Mouse (Mus musculus) T-helper 1 cell (primary cell): ENCODE data around the gene Trabd2b.

ENCODE experiments used
- in situ Hi-C: fragments of 300-600 bp; cut with MboI, MseI; formaldehyde crosslinking; loops from one replicate; pipeline ENCODE4 v1.15.1; 2025; ENCODE audit warnings: high pct_unique_total_duplicates

The Trabd2b gene

DNA sequence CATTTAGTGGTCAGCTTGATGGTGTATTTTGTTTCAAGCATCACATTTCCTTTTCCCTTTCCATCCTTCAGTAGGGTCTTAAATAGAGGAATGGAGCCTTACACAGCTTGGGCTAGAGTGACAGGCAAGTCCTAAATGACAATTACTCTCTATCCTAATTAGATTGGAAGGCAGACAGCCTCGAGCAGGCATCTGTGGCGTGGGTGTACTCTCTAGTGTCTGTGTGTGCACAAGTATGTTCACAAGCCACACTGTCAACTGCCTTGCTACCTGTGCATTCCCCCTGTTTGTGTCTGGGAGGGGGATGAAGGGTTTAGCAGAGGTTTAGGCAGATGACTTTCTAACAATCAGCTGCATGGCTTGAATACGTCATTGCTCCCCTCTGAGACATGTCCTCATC, 6.7 kb upstream of the Trabd2b start:
- in situ Hi-C loops = no loop called here

DNA sequence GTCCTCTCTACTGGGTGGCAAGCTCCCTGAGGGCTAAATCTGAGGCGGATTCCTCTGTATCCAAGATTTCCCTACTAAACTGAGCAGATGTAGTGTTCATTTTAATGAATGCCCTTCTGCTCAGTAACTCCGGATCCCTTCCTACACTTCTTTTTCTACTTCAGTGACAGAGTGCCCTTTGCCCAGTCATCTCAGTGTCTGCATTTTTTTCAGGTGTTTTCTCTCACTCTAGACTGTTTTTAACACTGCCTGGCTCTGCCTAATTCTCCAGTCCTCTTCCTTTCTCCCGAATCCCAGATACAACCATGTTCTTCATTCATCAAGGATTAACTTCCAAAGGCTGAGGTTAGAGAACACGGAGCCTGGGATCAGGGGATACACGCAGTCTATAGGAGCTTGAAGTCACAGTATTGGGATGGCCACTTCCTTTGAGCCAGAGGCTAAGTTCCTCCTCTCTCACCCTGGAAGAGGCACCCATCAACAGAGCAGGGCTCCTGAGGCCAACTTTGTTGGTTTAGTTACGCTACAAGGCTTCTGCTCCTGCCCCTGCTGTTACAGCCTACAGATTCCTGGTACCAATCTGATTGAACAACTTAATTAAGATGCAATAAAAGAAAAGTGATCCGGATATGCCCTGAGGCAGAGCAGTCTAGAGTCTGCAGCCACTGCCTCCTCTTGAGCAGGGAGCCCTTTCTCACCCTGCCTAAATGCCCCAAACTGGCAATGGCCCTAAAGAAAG, 4.4 kb upstream of the Trabd2b start:
- in situ Hi-C loops = no loop called here

DNA sequence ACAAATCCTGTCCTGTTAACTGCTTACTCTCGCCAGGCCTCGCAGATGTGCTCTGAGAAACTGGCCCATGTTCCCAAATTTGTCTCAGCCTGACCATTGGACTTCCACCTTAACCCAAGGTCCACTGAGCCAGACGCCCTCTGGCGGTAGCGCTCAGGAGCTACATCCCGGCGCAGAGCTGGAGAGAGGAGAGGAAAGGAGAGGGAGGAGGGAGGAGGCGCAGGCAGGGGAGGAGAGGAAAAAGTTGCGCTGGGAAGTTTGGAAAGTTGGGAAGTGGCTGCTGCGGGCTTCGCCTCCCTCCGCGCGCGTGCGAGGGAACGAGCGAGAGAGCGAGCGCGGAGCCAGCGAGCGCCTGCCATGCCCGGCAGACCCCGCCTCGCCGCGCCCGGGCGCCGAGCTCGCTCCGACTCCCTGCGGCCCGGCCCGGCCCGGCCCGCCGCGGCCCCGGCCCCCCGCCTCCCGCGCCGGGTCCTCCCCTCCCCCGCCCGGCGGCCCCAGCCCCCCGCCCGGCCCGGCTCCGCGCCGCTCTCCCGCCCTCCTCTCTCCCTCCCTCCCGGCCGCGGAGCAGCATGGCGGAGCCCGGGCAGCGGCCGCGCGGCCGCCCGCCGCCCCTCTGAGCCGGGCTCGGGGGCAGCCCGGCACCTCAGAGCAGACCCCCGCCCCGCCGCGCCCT, 706 bp upstream of the Trabd2b start:
- in situ Hi-C loops = no loop called here

- in situ Hi-C loops = no loop called here
Measured at GRCm38 (mm10) chr4:114407516-114407915, 992 bp downstream of the Trabd2b start.

DNA sequence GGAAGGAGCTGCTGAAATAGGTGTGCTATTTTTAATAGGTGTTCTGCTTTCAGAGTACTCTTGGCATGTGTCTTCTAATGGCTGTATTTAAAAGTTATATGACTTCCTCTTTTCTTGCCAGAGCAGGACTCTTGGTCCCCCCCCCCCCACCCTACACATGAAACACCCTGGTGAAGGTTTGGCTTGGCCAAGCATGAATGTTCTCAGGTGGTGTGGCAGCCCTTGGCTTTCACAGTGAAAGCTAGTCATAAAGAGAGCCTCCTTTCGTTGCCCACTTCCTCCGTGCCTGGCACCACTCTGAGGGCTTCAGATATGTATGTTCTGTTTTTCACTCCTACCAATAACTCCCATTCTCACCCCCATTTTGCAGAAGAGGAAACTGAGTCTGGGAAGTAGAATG, 1.8 kb downstream of the Trabd2b start:
- in situ Hi-C loops = no loop called here

GRCm38 (mm10) chr4:114408890-114409480, 2.5 kb downstream of the Trabd2b start:
- in situ Hi-C loops = no loop called here

GRCm38 (mm10) chr4:114409511-114409910, 3.0 kb downstream of the Trabd2b start:
- in situ Hi-C loops = no loop called here

- in situ Hi-C loops = no loop called here
Measured at GRCm38 (mm10) chr4:114410026-114410425, 3.5 kb downstream of the Trabd2b start.

- in situ Hi-C loops = no loop called here
Measured at GRCm38 (mm10) chr4:114410443-114410842, 3.9 kb downstream of the Trabd2b start.

DNA sequence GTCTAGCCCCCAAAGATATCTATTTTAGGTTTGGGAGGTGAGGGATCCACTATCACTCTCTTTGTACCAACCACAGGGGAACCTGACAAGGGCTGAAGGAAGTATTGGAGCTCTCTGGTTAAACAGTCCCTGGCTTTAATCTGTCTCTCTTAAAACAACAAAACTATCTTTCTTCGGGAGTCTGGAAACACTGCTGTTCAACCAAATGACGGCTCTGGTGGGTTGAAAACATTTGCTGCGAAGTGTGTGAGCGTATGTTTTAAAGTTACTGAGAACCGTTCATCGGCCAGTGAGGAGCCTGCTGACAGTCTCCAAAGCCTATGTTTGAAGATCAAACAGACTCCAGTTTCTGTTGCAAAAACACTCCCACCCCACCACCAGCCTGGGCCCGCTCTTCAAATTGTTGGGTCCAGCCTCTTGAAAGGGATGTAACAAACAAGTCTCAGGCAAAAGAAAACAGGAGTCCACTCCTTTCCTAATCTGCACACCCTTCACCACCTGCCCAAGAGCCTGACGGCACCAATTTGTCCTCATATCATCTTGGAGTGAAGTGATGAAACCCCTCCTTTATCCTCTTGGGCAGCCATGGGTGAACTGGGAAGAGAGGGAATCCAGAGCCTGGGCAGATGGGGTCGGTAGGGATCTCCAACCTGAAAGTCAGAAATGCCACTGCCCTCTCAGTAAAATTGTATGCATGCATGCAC, 4.6 kb downstream of the Trabd2b start:
- in situ Hi-C loops = no loop called here

GRCm38 (mm10) chr4:114411846-114412390, 5.4 kb downstream of the Trabd2b start:
- in situ Hi-C loops = no loop called here

- in situ Hi-C loops = no loop called here
Measured at GRCm38 (mm10) chr4:114415925-114416645, 9.6 kb downstream of the Trabd2b start.

- in situ Hi-C loops = no loop called here
Measured at GRCm38 (mm10) chr4:114420154-114420553, 13.6 kb downstream of the Trabd2b start.

DNA sequence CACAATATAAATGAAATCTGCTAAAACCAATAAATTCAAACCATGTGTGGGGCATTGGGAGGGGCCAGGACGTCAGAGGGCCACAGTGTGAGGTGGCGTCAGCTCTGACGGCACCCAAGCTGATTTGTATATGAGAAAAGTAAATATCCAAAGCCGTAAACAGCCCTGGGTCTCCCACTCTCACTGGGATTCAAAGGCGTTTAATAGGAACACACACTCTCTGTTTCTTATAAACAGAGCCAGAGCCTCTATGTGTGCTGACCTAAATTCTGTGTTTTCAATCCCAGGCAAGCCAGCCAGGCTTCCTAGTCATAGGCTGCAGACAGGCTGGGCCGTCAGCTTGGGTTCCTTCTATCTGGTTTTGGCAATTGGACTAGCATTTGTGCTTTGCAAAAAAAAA, 16.6 kb downstream of the Trabd2b start:
- in situ Hi-C loops = no loop called here

- in situ Hi-C loops = no loop called here
Measured at GRCm38 (mm10) chr4:114425808-114426207, 19.3 kb downstream of the Trabd2b start.

DNA sequence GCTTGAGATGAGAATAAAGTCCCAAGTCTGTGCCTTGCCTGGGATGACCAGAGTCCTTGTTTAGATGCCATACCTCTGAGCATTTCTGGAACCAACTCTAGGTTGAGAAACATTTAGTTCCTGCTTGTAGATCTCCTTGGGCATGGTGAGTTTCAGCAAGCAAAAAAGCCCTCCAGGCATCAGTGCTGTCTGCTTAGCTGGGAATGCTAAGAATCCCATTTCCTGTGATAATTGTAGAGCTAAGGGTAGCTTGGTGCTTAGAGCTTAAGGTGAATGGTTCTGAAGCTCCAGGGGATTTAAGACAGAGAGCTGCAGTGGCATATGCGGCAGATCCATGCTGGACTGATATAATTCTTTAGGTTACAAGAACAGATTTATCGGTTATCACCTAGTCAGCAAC, 26.2 kb downstream of the Trabd2b start:
- in situ Hi-C loops = no loop called here

DNA sequence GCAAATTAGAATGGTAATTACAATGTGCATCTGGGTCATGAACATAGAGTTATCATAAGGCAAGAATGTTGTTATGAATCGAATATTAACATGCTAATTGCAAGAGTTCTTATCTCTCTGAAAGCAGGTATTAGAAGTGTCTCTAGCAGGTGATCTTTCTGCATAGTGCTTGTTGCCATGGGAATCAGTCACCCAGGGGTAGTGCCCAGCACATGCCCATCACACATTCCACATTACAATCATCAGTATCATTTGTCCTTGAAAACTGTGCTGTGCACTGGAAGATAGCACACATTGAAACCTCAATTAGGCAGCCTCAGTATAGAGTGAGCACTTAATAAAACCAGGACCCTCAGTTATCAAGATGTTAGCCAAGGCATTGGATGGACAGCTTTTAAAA, 26.9 kb downstream of the Trabd2b start:
- in situ Hi-C loops = no loop called here

- in situ Hi-C loops = no loop called here
Measured at GRCm38 (mm10) chr4:114434766-114435165, 28.2 kb downstream of the Trabd2b start.

DNA sequence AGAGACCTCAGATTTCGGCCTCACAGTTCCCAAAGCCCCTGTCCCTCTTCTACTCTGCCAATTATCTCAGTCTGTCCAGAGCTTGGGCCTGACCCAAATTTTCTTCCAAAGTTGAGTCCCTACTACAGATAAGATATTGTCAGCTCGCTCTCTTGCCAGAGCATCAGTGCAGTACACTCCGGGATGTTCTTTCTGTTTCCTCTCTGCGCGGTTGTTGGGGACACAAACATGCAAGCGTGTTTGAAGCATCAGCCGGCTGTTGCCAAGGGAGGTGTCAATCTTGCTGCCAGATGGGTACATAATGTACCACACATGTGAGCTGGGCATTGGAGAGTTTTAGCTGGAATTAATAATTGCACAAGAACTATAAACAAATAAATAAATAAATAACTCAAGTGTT, 28.9 kb downstream of the Trabd2b start:
- in situ Hi-C loops = no loop called here

GRCm38 (mm10) chr4:114438764-114439163, 32.2 kb downstream of the Trabd2b start:
- in situ Hi-C loops = no loop called here

DNA sequence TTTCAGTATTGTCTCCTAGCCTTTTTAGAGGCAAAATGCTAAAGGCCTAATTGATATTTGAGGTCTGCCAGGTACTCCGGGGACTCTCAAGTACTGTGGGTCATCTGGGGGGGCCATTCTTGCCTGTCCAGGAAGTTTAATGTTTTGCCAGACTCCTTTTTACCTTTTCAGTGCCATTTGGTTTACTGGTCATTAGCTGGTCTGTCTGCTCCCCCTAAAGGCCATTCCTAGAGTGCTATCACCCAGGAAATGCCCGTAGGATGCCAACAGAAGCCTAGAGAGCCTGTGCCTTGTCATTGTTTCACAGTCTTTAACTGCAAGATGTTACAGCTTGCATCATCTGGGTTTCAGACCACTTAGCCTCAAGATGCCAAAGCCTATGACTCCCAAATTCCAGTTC, 35.7 kb downstream of the Trabd2b start:
- in situ Hi-C loops = no loop called here
